Mouse (Mus musculus): ENCODE data around the gene Zfp786. TPM values are rescaled to one million over a fixed set of nuclear protein-coding genes. Genes with fewer than 3 reads are reported as not detected.
"Not testable (repeated sequence)": the region's sequence is repeated elsewhere in the genome, so short reads cannot be mapped to it uniquely, and the experiment has no call there.

Gene Zfp786
- polyA plus RNA-seq, 1 experiment from 2014 or later: 17.3 TPM

DNA sequence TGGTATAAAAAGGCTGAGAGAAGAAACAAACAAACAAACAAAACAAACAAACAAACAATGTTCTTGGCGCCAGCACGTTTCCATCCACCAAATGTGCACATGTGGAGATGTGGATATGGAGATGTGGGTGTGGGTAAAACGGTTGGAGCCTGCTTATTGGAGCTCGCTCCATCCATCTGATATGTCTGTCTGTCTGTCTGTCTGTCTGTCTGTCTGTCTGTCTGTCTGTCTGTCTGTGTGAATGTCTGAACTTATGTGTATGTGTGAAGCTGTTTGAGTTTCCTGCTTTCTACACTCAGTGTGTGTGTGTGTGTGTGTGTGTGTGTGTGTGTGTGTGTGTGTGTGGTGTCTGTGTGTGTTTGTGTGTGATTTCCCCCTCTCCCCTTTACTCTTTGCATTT lies 60.8 kb downstream of the Zfp786 start:
- H3K9ac ChIP-seq (replicated peaks); ATAC-seq (replicated peaks); H3K36me3 ChIP-seq; H3K27ac ChIP-seq (replicated peaks); H3K4me1 ChIP-seq; H3K4me2 ChIP-seq (replicated peaks); H3K9me3 ChIP-seq; H3K4me3 ChIP-seq; H3K27me3 ChIP-seq: not testable (repeated sequence)
- WGBS: 73% methylated on average over 4 of the region's 4 CpGs

MicroRNAs within 50 kb of the gene (microRNA counts, 519-probe panel; counts per million panel counts)
- microRNA mmu-miR-704: not detected

Small RNA genes lying within 50 kb of the gene (microRNA-seq; reads per million reads assigned to microRNA genes)
- gene Mir704: not detected

Other genes starting within 250 kb of the Zfp786 start
- gene Ezh2, start 235.5 kb downstream of the Zfp786 start, polyA plus RNA-seq (2015; fragmentation: Nextera tagmentation; extraction: Ambion mirVana): 156 and 165 TPM in 2 replicates
- 145 TPM in 2 replicates for gene Pdia4, start 17.4 kb downstream of the Zfp786 start, polyA plus RNA-seq (2015; fragmentation: Nextera tagmentation; extraction: Ambion mirVana)
- gene Zfp398, start 4.8 kb upstream of the Zfp786 start, polyA plus RNA-seq (2015; fragmentation: Nextera tagmentation; extraction: Ambion mirVana): 16.5 and 17.5 TPM in 2 replicates
- 27.7 TPM in 2 replicates for gene Zfp282, start 46.3 kb upstream of the Zfp786 start, polyA plus RNA-seq (2015; fragmentation: Nextera tagmentation; extraction: Ambion mirVana)
- 22.1 and 24.6 TPM in 2 replicates for gene Zfp212, start 89.6 kb upstream of the Zfp786 start, polyA plus RNA-seq (2015; fragmentation: Nextera tagmentation; extraction: Ambion mirVana)
- gene Zfp956, start 122.5 kb upstream of the Zfp786 start, polyA plus RNA-seq (2015; fragmentation: Nextera tagmentation; extraction: Ambion mirVana): 20.9 and 21.5 TPM in 2 replicates
- gene Zfp777, start 218.0 kb upstream of the Zfp786 start, polyA plus RNA-seq (2015; fragmentation: Nextera tagmentation; extraction: Ambion mirVana): 10.5 and 11.7 TPM in 2 replicates